Mouse (Mus musculus) frontal cortex, postnatal 25 days (tissue): ENCODE measurements around the gene AC124502.3.

Experiments
- DNase-seq, 2 experiments: peaks; one replicate each; pipeline ENCODE4 v3.0.0; 2022; ENCODE audit warnings: low spot score in 2 of 2

The AC124502.3 gene

GRCm38 (mm10) chr19:5058801-5059771 lies 20.4 kb downstream of the AC124502.3 start:
- DNase-seq = no peak

GRCm38 (mm10) chr19:5060365-5061330 lies 22.0 kb downstream of the AC124502.3 start:
- no peak for DNase-seq

GRCm38 (mm10) chr19:5062041-5062440 lies 23.4 kb downstream of the AC124502.3 start:
- DNase-seq = no peak

GRCm38 (mm10) chr19:5062446-5062845 lies 23.8 kb downstream of the AC124502.3 start:
- DNase-seq = no peak

GRCm38 (mm10) chr19:5065104-5065503 lies 26.4 kb downstream of the AC124502.3 start:
- no peak for DNase-seq

GRCm38 (mm10) chr19:5067040-5067799 lies 28.5 kb downstream of the AC124502.3 start:
- DNase-seq = no peak

GRCm38 (mm10) chr19:5067867-5068569 lies 29.3 kb downstream of the AC124502.3 start, which contains the start of gene Cd248:
TSS of gene Cd248 (plus strand) at chr19:5068078.
- no peak for DNase-seq

- no peak for DNase-seq
Measured at GRCm38 (mm10) chr19:5068570-5069234, 30.0 kb downstream of the AC124502.3 start.

- DNase-seq = no peak
Measured at GRCm38 (mm10) chr19:5069486-5069885, 30.8 kb downstream of the AC124502.3 start.

- no peak for DNase-seq
Measured at GRCm38 (mm10) chr19:5069978-5070377, 31.3 kb downstream of the AC124502.3 start.

- no peak for DNase-seq
Measured at GRCm38 (mm10) chr19:5071077-5071476, 32.4 kb downstream of the AC124502.3 start.

- DNase-seq = no peak
Measured at GRCm38 (mm10) chr19:5071545-5072369, 33.1 kb downstream of the AC124502.3 start.

GRCm38 (mm10) chr19:5072389-5073019 lies 33.8 kb downstream of the AC124502.3 start:
- DNase-seq = no peak

- no peak for DNase-seq
Measured at GRCm38 (mm10) chr19:5073028-5073427, 34.3 kb downstream of the AC124502.3 start.

- DNase-seq = no peak
Measured at GRCm38 (mm10) chr19:5073518-5073917, 34.8 kb downstream of the AC124502.3 start.

GRCm38 (mm10) chr19:5079279-5079678 lies 40.6 kb downstream of the AC124502.3 start:
- no peak for DNase-seq

GRCm38 (mm10) chr19:5082005-5082404 lies 43.3 kb downstream of the AC124502.3 start:
- no peak for DNase-seq

- no peak for DNase-seq
Measured at GRCm38 (mm10) chr19:5082596-5082995, 43.9 kb downstream of the AC124502.3 start.
